Mouse (Mus musculus): ENCODE data around the gene Tmub2. TPM values are rescaled to one million over a fixed set of nuclear protein-coding genes. Genes with fewer than 3 reads are reported as not detected.

Gene Tmub2
- polyA plus RNA-seq, 1 experiment from 2014 or later: 83.4 TPM

DNA sequence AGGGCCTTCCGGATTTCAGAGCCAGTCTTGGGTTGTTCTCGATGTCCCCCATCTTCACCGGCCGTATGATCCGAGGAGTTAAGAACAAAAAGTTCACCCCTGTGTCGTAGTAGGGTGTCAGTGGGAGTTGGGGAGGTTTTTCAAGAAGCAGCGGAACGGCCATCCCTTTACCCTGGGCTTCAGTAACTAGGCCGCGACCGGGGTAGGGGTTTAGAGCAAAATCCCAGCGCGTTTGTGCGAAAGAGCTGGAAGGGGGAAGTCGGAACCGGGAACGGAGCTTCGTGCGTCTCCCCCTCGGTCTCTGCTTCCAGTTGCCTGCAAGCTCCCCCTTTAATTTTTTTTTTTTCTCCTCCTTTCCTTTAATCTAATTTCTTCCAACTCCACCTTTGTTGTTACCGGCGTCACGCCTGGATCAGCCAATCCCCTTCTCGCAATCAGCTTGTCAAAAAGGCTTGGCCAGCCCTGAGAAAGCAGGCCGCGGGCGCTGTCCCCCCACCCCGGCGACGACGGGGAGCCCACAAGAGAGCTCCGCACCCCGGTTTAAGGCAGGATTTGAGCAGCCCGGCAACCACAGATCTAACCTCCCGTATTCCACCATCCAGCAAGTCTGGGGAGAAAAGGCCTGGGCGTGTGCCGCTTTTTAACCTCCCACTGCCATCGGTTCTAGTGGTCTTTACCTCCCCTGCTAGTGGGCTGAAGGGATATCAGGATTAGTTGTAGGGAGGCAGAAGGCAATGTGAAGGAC lies 35.4 kb downstream of the Tmub2 start:
- peak; percentile 15 for ATAC-seq
- peak overlapping the region; percentile 100 for H3K9ac ChIP-seq (replicated peaks)
- H3K4me3 ChIP-seq (replicated peaks): peak overlapping the region; percentile 99
- H3K9me3 ChIP-seq: no peaks in the 10 kb centered on the region
- peaks cover 4% of the 10 kb centered on the region; the same call in 1 of the 2 replicates for H3K36me3 ChIP-seq
- peak overlapping the region; percentile 92 for H3K4me2 ChIP-seq (replicated peaks)
- H3K4me1 ChIP-seq (replicated peaks): peaks cover 25% of the 10 kb centered on the region
- under 1% methylated on average over 38 of the region's 38 CpGs for WGBS
- H3K27me3 ChIP-seq: no peaks in the 10 kb centered on the region
- peak overlapping the region; percentile 100 for H3K27ac ChIP-seq

DNA sequence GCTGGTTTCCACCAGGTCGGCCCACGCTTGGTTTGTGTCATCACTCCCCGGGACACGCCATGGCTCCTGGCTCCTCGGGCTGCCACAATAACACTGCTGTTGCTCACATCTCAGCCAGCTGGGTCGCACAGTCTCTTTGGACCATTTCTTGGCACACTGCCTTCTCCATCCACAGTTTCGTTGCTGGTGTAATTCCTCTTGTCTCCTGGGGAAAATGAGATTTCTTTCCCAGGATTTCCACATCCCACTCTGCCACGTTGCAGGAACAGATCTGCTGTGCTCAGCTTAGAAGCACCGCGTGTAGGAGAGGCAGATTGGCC lies 35.9 kb downstream of the Tmub2 start:
- peak overlapping the region; percentile 100 for H3K9ac ChIP-seq (replicated peaks)
- H3K27ac ChIP-seq: peak overlapping the region; percentile 100
- peaks cover 19% of the 10 kb centered on the region for H3K4me1 ChIP-seq (replicated peaks)
- no peaks in the 10 kb centered on the region for H3K36me3 ChIP-seq
- H3K4me2 ChIP-seq (replicated peaks): peak overlapping the region; percentile 92
- ATAC-seq: 0 out of 2 replicates have a peak, but pooled peaks have one; percentile 2
- H3K4me3 ChIP-seq (replicated peaks): peak overlapping the region; percentile 99
- H3K9me3 ChIP-seq: no peaks in the 10 kb centered on the region
- no peaks in the 10 kb centered on the region for H3K27me3 ChIP-seq
- WGBS: 16% methylated on average over 10 of the region's 10 CpGs

DNA sequence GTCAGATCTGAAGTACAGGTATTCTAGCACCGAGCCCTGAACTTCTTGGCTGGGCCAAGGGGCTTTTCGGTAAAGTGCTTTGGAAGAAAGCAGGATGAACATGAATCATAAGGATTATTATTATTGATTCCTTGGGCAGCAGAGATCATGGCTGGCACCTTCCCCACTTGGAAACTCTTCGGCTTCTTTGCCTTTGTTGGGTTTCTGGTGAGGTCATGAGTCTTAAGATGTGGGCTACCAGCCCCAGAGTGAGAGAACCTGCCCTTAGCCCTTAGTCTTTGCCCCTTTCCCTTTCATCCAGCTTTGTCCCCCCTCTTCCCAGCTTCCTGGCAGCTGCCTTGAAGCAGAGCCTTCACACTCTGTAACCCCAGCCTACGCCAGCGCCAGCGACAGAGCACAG lies 37.2 kb downstream of the Tmub2 start:
- WGBS: 77% methylated on average over 6 of the region's 6 CpGs
- ATAC-seq: no peak
- Histone ChIP-seq H3K27ac (no peak overlapping the region), H3K9ac (replicated peaks) (no peak overlapping the region), H3K9me3 (no peaks in the 10 kb centered on the region), H3K4me2 (replicated peaks) (no peak overlapping the region), H3K4me3 (replicated peaks) (no peak overlapping the region), H3K36me3 (no peaks in the 10 kb centered on the region), H3K27me3 (no peaks in the 10 kb centered on the region), H3K4me1 (replicated peaks) (peaks cover 10% of the 10 kb centered on the region)

DNA sequence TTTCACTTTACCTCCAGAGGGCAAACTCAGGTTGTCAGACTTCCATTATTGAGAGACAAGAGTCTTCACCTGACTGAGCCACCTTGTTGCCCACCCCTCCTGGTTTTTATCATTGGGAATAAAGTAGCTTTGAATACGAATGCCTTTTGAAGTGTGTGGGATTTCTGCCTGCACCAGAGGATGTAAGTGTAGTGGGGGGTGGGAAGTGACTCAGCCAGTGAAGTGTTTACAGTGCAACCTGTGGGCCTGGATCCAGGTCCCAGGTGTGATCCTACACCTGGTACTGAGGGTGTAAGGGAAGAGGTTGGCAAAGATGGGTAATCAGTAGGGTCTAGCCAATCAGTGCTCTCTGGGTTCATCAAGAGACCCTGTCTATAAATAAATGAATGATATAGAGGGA lies 38.8 kb downstream of the Tmub2 start:
- Histone ChIP-seq H3K4me3 (replicated peaks) (no peak overlapping the region), H3K27ac (no peak overlapping the region), H3K9ac (replicated peaks) (no peak overlapping the region), H3K9me3 (no peaks in the 10 kb centered on the region), H3K4me2 (replicated peaks) (no peak overlapping the region), H3K36me3 (no peaks in the 10 kb centered on the region), H3K4me1 (replicated peaks) (peaks cover 10% of the 10 kb centered on the region), H3K27me3 (0 out of 2 replicates have a peak, but pooled peaks cover 2% of the 10 kb centered on the region)
- no peak for ATAC-seq
- 78% methylated on average over 1 of the region's 1 CpGs for WGBS

DNA sequence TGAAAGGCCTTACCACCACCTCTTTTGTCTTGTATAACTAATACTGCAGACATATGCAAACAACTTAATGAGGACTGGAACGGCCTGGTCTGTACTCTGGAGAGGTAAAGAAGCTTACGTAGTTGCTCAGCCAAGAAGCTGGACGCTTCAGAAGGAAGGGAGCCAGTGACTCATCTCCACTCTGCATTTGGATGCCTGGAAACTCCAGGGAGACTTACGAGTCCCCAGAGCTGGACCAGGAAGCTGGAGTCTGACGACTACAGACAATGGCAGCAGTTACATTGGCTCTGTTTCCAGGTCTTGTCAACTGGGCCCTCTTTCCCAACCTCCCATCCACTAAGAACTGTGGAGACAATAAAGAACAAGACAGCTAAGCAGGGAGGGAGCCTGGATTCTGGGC lies 42.5 kb downstream of the Tmub2 start:
- Histone ChIP-seq H3K27ac (no peak overlapping the region), H3K4me1 (replicated peaks) (no peaks in the 10 kb centered on the region; the same call in 1 of the 2 replicates), H3K4me3 (replicated peaks) (no peak overlapping the region), H3K9ac (replicated peaks) (no peak overlapping the region), H3K9me3 (no peaks in the 10 kb centered on the region), H3K27me3 (0 out of 2 replicates have a peak, but pooled peaks cover 2% of the 10 kb centered on the region), H3K4me2 (replicated peaks) (no peak overlapping the region), H3K36me3 (no peaks in the 10 kb centered on the region)
- WGBS: 71% methylated on average over 5 of the region's 5 CpGs
- no peak for ATAC-seq

DNA sequence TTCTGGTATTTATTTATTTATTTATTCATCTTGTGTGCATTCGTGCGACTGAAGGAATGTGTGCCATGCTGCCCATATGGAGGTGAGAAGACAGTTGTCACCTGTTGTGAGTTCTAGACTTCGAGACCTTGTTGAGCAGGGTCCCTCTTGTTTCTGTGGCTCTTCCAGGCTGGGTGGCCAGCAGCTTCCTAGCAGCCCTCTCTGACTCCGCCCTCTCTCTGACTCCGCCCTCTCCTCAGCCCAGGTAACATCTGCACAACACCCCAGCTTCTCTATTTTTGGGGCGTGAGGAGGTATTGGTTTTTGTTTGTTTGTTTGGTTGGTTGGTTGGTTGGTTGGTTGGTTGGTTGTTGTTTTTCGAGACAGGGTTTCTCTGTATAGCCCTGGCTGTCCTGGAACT lies 43.1 kb downstream of the Tmub2 start:
- no peak for ATAC-seq
- no peaks in the 10 kb centered on the region; the same call in 1 of the 2 replicates for H3K4me1 ChIP-seq (replicated peaks)
- no peak overlapping the region for H3K27ac ChIP-seq

DNA sequence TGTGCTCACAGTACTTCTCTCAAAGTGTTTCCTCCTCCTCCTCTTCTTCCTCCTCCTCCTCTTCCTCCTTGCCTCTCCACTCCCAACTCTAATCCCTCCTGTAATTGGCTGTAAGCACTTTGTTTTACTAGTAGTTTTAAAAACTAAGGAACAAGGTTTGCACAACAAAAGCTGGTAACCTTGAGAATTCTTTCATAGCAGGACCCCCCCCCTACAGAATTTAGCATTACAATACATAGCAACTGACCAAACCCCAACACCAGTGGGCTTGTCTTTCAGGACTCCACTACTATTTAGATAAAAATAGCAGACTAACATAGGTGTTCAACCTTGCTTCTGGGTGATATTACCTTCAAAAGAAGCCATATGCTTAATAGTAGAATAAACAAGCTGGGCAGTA lies 44.8 kb downstream of the Tmub2 start:
- Histone ChIP-seq H3K4me3 (replicated peaks) (no peak overlapping the region), H3K9ac (replicated peaks) (no peak overlapping the region), H3K27ac (no peak overlapping the region), H3K27me3 (0 out of 2 replicates have a peak, but pooled peaks cover 2% of the 10 kb centered on the region), H3K36me3 (no peaks in the 10 kb centered on the region), H3K9me3 (no peaks in the 10 kb centered on the region), H3K4me2 (replicated peaks) (no peak overlapping the region), H3K4me1 (replicated peaks) (no peaks in the 10 kb centered on the region)
- no peak for ATAC-seq

More for the DNA sequence above, 43.1 kb downstream of the Tmub2 start:
- no peaks in the 10 kb centered on the region for H3K36me3 ChIP-seq
- 87% methylated on average over 7 of the region's 7 CpGs for WGBS
- H3K27me3 ChIP-seq: 0 out of 2 replicates have a peak, but pooled peaks cover 2% of the 10 kb centered on the region
- H3K4me3 ChIP-seq (replicated peaks): no peak overlapping the region
- no peak overlapping the region for H3K4me2 ChIP-seq (replicated peaks)
- no peaks in the 10 kb centered on the region for H3K9me3 ChIP-seq
- H3K9ac ChIP-seq (replicated peaks): no peak overlapping the region

DNA sequence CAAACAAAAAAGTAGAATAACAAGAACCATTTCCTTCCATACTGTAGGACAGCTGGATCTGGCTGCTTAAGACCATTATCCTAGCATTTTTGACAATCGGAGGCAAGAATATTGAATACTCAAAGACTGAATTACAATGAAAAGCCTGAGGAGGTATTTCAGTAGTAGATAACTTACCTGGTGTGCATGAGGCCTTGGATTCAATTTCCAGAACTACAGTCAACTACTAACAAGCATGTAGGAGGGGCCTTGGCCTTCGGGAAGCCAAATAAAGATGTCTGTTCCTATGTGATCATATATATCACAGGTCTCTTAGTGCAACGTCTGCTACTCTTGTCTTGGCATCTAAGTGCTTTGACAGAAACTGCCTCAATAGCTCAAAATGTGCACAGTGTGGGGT lies 45.3 kb downstream of the Tmub2 start:
- H3K9me3 ChIP-seq: no peaks in the 10 kb centered on the region
- H3K4me1 ChIP-seq (replicated peaks): peaks cover 2% of the 10 kb centered on the region; the same call in 1 of the 2 replicates
- ATAC-seq: no peak
- H3K27me3 ChIP-seq: 0 out of 2 replicates have a peak, but pooled peaks cover 2% of the 10 kb centered on the region
- no peak overlapping the region for H3K9ac ChIP-seq (replicated peaks)
- H3K27ac ChIP-seq: no peak overlapping the region
- no peak overlapping the region for H3K4me2 ChIP-seq (replicated peaks)
- 82% methylated on average over 3 of the region's 3 CpGs for WGBS
- H3K4me3 ChIP-seq (replicated peaks): no peak overlapping the region
- no peaks in the 10 kb centered on the region for H3K36me3 ChIP-seq

DNA sequence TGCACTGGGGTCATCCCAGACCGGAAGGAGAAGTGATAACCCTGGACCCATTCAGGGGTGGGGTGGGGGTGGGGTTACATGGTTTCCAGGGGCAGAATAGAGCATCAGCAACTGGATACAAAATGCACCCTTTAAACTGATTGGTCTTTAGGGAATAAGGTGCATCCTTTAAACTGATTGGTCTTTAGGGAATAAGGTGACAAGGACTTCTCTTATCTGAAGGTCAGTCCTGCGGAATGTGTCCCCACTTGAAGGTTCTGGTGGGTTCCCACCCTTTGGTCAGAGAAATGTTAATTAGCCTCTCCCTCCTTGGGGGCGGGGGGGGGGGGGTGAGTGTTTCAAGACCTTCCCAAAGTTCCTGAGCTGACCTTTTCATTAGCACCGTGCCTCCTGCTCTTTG lies 47.1 kb downstream of the Tmub2 start:
- 58% methylated on average over 4 of the region's 4 CpGs for WGBS
- no peak for ATAC-seq
- H3K9ac ChIP-seq (replicated peaks): no peak overlapping the region

DNA sequence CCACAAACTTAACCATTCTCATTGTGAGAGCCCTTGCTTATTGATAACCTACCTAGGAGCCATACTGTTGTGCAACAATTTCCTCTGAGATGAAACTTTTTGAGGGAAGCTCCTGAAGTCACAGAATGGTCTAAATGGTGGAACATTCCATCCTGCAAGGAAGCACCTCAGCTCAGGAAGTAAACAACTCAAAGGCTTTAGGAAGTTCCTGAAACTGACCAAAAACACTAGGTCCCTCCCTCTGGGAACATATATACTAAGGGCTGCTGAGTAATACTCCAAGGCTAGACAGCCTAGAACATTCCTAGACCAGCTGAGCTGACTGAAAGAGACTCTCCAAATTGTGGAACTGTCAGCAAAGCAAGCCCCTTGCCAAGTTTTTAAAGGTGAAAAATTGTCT lies 48.3 kb downstream of the Tmub2 start:
- H3K4me3 ChIP-seq (replicated peaks): no peak overlapping the region
- no peak for ATAC-seq
- no peaks in the 10 kb centered on the region for H3K36me3 ChIP-seq
- no peaks in the 10 kb centered on the region for H3K27me3 ChIP-seq
- no peak overlapping the region for H3K27ac ChIP-seq
- H3K9me3 ChIP-seq: no peaks in the 10 kb centered on the region
- H3K4me2 ChIP-seq (replicated peaks): no peak overlapping the region
- H3K9ac ChIP-seq (replicated peaks): no peak overlapping the region
- peaks cover 7% of the 10 kb centered on the region; the same call in 1 of the 2 replicates for H3K4me1 ChIP-seq (replicated peaks)

More for the DNA sequence above, 47.1 kb downstream of the Tmub2 start:
- Histone ChIP-seq H3K27ac (no peak overlapping the region), H3K4me1 (replicated peaks) (peaks cover 7% of the 10 kb centered on the region; the same call in 1 of the 2 replicates), H3K9me3 (no peaks in the 10 kb centered on the region), H3K27me3 (0 out of 2 replicates have a peak, but pooled peaks cover 2% of the 10 kb centered on the region), H3K4me3 (replicated peaks) (no peak overlapping the region), H3K36me3 (no peaks in the 10 kb centered on the region), H3K4me2 (replicated peaks) (no peak overlapping the region)

DNA sequence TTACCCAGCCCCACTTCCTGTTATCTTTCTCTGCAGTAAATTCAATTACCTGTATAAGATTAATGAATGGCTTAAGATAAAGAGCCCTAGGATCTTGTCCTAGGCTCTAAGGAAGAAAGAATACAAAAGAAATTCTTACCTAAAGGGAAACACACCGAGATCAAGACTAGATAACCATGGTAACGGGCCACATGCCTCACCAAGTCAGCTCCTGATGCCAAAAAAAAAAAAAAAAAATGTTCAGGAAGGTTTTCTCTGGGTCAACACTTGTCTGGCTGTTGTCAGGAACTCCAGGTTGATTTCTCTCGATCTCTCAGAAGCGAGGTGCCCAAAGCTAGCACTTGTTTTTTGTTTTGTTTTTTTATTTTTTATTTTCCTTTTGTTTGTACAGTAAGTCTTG lies 49.3 kb downstream of the Tmub2 start:
- Histone ChIP-seq H3K4me2 (replicated peaks) (no peak overlapping the region), H3K9me3 (no peaks in the 10 kb centered on the region), H3K9ac (replicated peaks) (no peak overlapping the region), H3K4me1 (replicated peaks) (peaks cover 7% of the 10 kb centered on the region; the same call in 1 of the 2 replicates), H3K27me3 (no peaks in the 10 kb centered on the region), H3K36me3 (no peaks in the 10 kb centered on the region), H3K4me3 (replicated peaks) (no peak overlapping the region), H3K27ac (no peak overlapping the region)
- 63% methylated on average over 4 of the region's 4 CpGs for WGBS
- ATAC-seq: no peak

DNA sequence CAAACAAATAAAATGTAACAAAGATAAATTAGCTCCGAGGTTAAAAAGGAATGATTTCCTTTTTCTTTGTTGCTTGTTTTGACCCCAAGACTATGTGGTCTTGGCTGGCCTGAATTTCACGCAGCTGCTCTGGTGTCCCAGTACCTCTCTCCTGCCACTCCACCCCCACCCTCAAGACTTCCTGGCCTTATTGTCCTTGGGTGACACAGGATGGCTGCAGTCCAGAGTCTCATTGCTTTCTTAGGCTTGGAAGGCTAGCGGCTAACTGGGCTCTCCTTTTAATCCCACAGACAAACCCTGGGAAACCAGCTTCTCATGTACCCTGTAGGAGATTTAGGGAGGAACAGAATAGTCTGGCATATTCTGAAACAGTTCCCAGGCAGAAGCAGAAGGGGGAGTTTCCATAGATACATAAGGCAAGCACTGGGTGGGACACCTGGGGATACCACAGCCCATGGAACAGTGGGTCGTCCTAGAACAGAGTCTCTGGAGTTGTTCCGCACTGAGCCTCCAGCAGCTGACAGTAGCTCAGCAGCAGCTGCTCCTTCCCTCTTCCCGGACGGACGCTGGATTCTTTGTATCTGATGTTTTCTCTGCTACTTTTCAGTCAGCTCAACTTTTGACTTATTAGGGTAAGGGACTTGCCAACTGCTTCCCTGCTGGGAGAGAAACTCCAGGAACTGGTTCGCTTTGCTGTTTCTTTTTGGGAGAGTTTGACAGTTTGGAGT lies 50.4 kb downstream of the Tmub2 start:
- H3K27me3 ChIP-seq: no peaks in the 10 kb centered on the region
- peaks cover 7% of the 10 kb centered on the region; the same call in 1 of the 2 replicates for H3K4me1 ChIP-seq (replicated peaks)
- no peak for ATAC-seq

More for the DNA sequence above, 50.4 kb downstream of the Tmub2 start:
- Histone ChIP-seq H3K4me3 (replicated peaks) (no peak overlapping the region), H3K36me3 (no peaks in the 10 kb centered on the region), H3K9me3 (no peaks in the 10 kb centered on the region), H3K4me2 (replicated peaks) (no peak overlapping the region), H3K9ac (replicated peaks) (no peak overlapping the region), H3K27ac (no peak overlapping the region)
- WGBS: 35% methylated on average over 9 of the region's 9 CpGs
